Mouse (Mus musculus): Measurements from ENCODE around the gene Scgb2b17. TPM values are rescaled to one million over a fixed set of nuclear protein-coding genes. Genes with fewer than 3 reads are reported as not detected.

Gene Scgb2b17
- not detected in 2 replicates for polyA plus RNA-seq (2021; fragmentation: Nextera tagmentation)
- long read RNA-seq, experiment 1 = 0 reads
- long read RNA-seq, experiment 2 = 0 reads

GRCm38 (mm10) chr7:33056461-33056860 lies at the start of gene Scgb2b17:
Scgb2b17 (minus strand) TSS chr7:33056561.

GRCm38 (mm10) chr7:33063149-33063548 lies 6.8 kb upstream of the Scgb2b17 start, which contains the start of gene Scgb1b17:
Scgb1b17 (plus strand) TSS chr7:33063449.

Other genes starting within 250 kb of the Scgb2b17 start
- not detected in 2 replicates for gene Scgb2b15, start 226.9 kb downstream of the Scgb2b17 start, polyA plus RNA-seq (2021; fragmentation: Nextera tagmentation)
- not detected in 2 replicates for gene Scgb1b15, start 220.0 kb downstream of the Scgb2b17 start, polyA plus RNA-seq (2021; fragmentation: Nextera tagmentation)
- not detected in 2 replicates for gene Scgb1b17, start 6.9 kb upstream of the Scgb2b17 start, polyA plus RNA-seq (2021; fragmentation: Nextera tagmentation)
- not detected in 2 replicates for gene Scgb2b18, start 117.3 kb upstream of the Scgb2b17 start, polyA plus RNA-seq (2021; fragmentation: Nextera tagmentation)
- gene Scgb1b18, start 129.0 kb upstream of the Scgb2b17 start, polyA plus RNA-seq (2021; fragmentation: Nextera tagmentation) = not detected in 2 replicates
- gene Scgb2b19, start 223.8 kb upstream of the Scgb2b17 start, polyA plus RNA-seq (2021; fragmentation: Nextera tagmentation) = not detected in 2 replicates
- not detected in 2 replicates for gene Scgb1b19, start 230.7 kb upstream of the Scgb2b17 start, polyA plus RNA-seq (2021; fragmentation: Nextera tagmentation)

Measured in layer of hippocampus, adult 6 months (tissue).